Mouse (Mus musculus): ENCODE data around the gene Megf8. TPM values are rescaled to one million over a fixed set of nuclear protein-coding genes. Genes with fewer than 3 reads are reported as not detected.
A peak's percentile ranks its signal among the peaks of the same experiment; 100 is the strongest.

Megf8 gene
- polyA plus RNA-seq, 1 experiment = 41.0 TPM

DNA sequence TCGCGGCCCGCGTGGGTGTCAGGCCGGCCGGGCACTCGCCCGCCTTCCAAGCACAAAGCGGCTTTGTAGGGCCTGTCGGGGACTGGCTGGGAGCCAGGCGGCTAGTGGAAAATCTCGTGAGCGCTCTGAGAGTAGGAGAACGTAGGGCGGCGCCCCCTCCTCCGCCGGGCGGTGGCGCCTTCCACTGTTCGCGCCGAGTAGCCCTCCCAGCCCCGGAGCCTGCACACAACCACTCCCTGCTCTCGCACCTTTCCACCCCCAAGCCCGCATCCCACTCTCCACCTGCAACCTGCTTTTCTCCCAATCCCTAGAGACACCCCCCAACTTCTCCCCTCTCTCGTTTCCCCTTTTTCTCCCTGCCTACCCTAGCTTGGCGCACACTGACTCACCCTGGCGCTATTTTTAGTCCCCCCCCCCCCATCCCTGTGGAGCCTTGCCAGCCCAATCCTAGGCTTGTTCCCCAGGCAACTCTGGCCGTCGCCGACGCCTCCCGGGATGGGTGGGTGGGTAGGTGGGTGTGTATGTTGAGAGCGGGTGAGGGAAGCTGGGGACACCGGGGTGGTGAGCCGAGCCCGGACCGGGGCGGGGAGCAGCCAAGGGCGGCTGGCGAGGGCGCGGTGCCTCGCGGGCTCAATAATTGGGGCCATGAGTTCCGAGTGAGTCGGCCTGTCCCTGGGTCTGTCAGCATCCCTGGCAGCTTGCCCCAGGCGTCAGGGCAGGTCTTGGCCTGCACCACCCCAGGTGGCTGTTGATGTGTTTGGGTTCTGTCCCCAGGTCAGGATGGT, 37.7 kb upstream of the Megf8 start:
- Histone ChIP-seq H3K36me3 (ENCODE audit: control insufficient read depth, insufficient read depth) (no peaks in the 10 kb centered on the region), H3K27me3 (ENCODE audit: control insufficient read depth, insufficient read depth, insufficient read length) (no peaks in the 10 kb centered on the region), H3K4me3 (peak overlapping the region; percentile 37), H3K4me2 (ENCODE audit: low read depth) (peak overlapping the region; percentile 82), H3K79me2 (ENCODE audit: control insufficient read depth, insufficient read depth) (peaks cover 25% of the 10 kb centered on the region), H3ac (ENCODE audit: control insufficient read depth, insufficient read length) (peak overlapping the region; percentile 57)
- no peak for TF ChIP-seq TCF3 (IDR thresholded peaks at IDR 0.05; ENCODE audit: insufficient read length, low read depth)
- no peak for TF ChIP-seq MAX (IDR thresholded peaks at IDR 0.05; ENCODE audit: low read depth)
- no peak for TF ChIP-seq E2F4 (IDR thresholded peaks at IDR 0.05; ENCODE audit: insufficient read depth)
- no peak for TF ChIP-seq CEBPB (IDR thresholded peaks at IDR 0.05; ENCODE audit: insufficient read depth, poor library complexity, severe bottlenecking)
- no peak for TF ChIP-seq USF1 (IDR thresholded peaks at IDR 0.05; ENCODE audit: low read depth)
- TF ChIP-seq MYOD1 (IDR thresholded peaks at IDR 0.05; ENCODE audit: control insufficient read depth in 1 of 3, insufficient read length in 2 of 3, low read depth in 2 of 3) = peak in 1 of 3 experiments; percentile 12
- no peak for TF ChIP-seq TCF12 (IDR thresholded peaks at IDR 0.05; ENCODE audit: insufficient read depth, poor library complexity, severe bottlenecking)
- peak; percentile 60 for TF ChIP-seq POLR2A (IDR thresholded peaks at IDR 0.05; ENCODE audit: insufficient read length, low read depth)
- TF ChIP-seq SRF (IDR thresholded peaks at IDR 0.05; ENCODE audit: control insufficient read depth, insufficient read length, low read depth) = no peak
- no peak for TF ChIP-seq REST (IDR thresholded peaks at IDR 0.05; ENCODE audit: insufficient read depth, insufficient read length)
- TF ChIP-seq POLR2AphosphoS2 (IDR thresholded peaks at IDR 0.05; ENCODE audit: insufficient read length, low read depth) = no peak
- TF ChIP-seq MYOG (IDR thresholded peaks at IDR 0.05; ENCODE audit: control insufficient read depth in 1 of 3, insufficient read depth in 1 of 3, insufficient read length in 2 of 3, low read depth in 2 of 3) = peak in 1 of 3 experiments; percentile 12

DNA sequence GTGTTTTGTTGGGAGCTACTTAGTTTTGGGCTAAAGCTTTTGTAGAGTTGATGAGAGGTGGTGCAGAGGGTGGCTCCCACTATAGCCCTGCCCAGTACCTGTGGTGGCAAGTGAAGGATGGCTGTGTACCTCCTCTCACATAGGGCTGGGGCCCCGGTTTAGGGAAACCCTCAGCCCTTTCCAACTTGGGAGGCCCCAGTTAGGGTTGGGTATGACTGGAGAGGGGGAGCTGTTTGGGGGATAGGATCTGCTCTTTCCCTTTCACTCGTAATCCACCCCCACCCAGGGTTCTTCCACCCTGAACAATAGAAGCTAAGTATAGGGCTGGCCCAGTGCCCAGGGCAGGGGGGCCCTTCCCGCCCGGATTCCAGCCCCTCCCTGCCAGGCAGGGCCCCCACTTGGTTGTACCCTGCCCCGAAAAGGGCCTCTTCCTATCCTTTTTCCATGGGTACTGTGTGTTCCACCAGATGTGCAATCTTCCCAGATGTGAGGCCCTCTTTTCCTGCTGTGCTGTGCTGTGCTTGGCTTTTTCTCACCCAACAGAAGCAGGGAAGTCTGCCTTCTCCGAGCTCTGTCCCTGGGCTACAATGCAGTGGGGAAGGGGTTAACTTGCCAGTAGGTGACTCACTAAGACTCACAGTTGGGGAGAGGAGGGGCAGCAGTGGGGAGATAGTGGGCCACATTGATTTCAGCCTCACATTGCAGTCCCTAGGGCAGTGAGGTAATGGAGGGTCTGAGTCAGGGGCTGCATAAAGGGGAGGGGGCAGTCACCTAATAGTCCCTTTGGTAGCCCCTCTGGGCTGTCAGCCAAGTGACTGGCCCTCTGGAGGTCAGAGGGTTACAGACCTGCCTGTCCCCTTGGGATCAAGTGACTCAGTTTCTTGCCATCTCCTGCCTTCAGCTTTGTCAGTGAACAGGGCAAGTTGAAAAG, 36.8 kb upstream of the Megf8 start:
- H3K36me3 ChIP-seq (ENCODE audit: control insufficient read depth, insufficient read depth) = no peaks in the 10 kb centered on the region
- H3K4me3 ChIP-seq = peak overlapping the region; percentile 37
- peak overlapping the region; percentile 57 for H3ac ChIP-seq (ENCODE audit: control insufficient read depth, insufficient read length)
- peak; percentile 29 for TF ChIP-seq POLR2A (IDR thresholded peaks at IDR 0.05; ENCODE audit: insufficient read length, low read depth)
- no peak for TF ChIP-seq REST (IDR thresholded peaks at IDR 0.05; ENCODE audit: insufficient read depth, insufficient read length)
- no peak for TF ChIP-seq MYOD1 (IDR thresholded peaks at IDR 0.05; ENCODE audit: control insufficient read depth in 1 of 3, insufficient read length in 2 of 3, low read depth in 2 of 3)
- no peaks in the 10 kb centered on the region for H3K27me3 ChIP-seq (ENCODE audit: control insufficient read depth, insufficient read depth, insufficient read length)
- H3K79me2 ChIP-seq (ENCODE audit: control insufficient read depth, insufficient read depth) = peaks cover 26% of the 10 kb centered on the region
- H3K4me2 ChIP-seq (ENCODE audit: low read depth) = peak overlapping the region; percentile 82

DNA sequence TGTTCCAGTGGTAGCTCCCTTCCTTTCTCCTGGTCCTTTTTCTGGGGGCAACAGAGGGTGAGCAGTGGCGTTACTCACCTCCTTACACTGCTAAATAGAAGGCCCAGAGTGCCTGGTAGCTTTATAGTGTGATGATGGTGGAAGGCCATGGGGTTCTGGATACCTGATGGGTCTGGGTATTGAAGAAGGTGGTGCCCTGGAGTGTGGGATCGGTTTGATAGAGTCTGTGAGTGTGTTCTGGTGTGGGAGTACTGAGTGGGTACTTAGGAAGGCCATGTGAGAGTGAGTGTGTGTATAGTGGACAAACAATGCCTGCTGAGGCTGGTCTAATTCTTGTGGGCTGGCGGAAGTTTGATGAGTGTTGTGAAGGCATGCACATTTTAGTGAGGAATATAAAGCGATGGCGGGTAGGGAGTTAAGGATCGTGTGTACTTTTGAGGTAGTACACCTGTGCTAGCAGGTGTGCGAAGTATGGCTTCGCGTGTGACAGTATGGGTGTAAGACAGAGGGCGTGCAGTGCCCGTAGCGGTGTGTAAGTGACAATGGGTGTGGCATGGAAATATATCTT, 35.7 kb upstream of the Megf8 start:
- peak overlapping the region; percentile 82 for H3K4me2 ChIP-seq (ENCODE audit: low read depth)
- no peak for TF ChIP-seq TCF12 (IDR thresholded peaks at IDR 0.05; ENCODE audit: insufficient read depth, poor library complexity, severe bottlenecking)
- no peak for TF ChIP-seq USF1 (IDR thresholded peaks at IDR 0.05; ENCODE audit: low read depth)
- no peak for TF ChIP-seq POLR2AphosphoS2 (IDR thresholded peaks at IDR 0.05; ENCODE audit: insufficient read length, low read depth)
- no peak for TF ChIP-seq TCF3 (IDR thresholded peaks at IDR 0.05; ENCODE audit: insufficient read length, low read depth)
- TF ChIP-seq MYOD1 (IDR thresholded peaks at IDR 0.05; ENCODE audit: control insufficient read depth in 1 of 3, insufficient read length in 2 of 3, low read depth in 2 of 3) = no peak
- TF ChIP-seq MYOG (IDR thresholded peaks at IDR 0.05; ENCODE audit: control insufficient read depth in 1 of 3, insufficient read depth in 1 of 3, insufficient read length in 2 of 3, low read depth in 2 of 3) = no peak
- no peak for TF ChIP-seq SRF (IDR thresholded peaks at IDR 0.05; ENCODE audit: control insufficient read depth, insufficient read length, low read depth)
- no peak for TF ChIP-seq POLR2A (IDR thresholded peaks at IDR 0.05; ENCODE audit: insufficient read length, low read depth)
- no peak for TF ChIP-seq CEBPB (IDR thresholded peaks at IDR 0.05; ENCODE audit: insufficient read depth, poor library complexity, severe bottlenecking)
- no peak for TF ChIP-seq MAX (IDR thresholded peaks at IDR 0.05; ENCODE audit: low read depth)
- no peak for TF ChIP-seq REST (IDR thresholded peaks at IDR 0.05; ENCODE audit: insufficient read depth, insufficient read length)
- TF ChIP-seq E2F4 (IDR thresholded peaks at IDR 0.05; ENCODE audit: insufficient read depth) = no peak
- peak overlapping the region; percentile 62 for H3ac ChIP-seq (ENCODE audit: control insufficient read depth, insufficient read length)
- peak overlapping the region; percentile 37 for H3K4me3 ChIP-seq
- H3K79me2 ChIP-seq (ENCODE audit: control insufficient read depth, insufficient read depth) = peaks cover 26% of the 10 kb centered on the region
- H3K27me3 ChIP-seq (ENCODE audit: control insufficient read depth, insufficient read depth, insufficient read length) = no peaks in the 10 kb centered on the region
- peaks cover 4% of the 10 kb centered on the region for H3K36me3 ChIP-seq (ENCODE audit: control insufficient read depth, insufficient read depth)

DNA sequence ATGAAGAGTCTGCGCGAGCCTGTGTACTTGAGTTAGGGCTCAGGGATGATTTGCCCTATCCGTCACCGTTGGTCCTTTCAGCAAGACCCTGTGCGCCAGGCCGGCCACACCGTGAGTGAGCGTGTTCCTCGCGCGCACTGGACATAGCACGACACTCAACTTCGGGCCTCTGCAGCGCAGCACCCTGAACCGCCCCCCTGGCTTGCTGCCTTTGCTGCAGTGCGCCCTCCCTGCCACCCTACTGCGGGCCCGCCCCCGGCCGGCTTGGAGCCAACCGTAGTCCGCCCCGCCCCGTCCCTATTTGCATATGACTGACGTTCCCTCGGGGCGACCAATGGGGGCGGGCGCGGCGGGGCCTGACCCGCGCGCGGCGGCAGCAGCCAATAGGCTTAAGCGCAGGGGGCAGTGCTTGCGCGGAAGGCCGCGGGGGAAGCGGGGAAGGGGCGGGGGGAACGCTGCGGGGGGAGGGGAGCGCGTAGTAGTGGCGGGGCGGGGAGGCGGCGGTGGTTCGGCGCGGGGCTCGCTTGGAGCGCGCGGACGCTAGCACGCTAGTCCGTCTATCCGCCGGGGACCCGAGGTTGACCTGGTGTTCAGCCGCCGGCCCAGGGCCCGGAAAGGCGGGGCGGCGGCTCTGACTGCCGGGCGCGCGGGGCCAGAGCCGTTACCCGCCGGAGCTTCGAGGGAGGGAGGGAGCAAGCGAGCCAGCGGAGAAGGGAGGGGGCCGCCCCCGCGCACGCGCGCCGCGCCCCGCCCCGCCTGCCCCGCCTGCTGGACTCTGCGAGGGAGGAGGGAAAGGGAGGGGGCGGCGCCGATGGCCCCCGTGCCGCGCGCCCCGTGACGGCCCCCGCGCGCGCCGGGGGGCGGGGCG, 35.0 kb upstream of the Megf8 start:
- Histone ChIP-seq H3K36me3 (ENCODE audit: control insufficient read depth, insufficient read depth) (peaks cover 7% of the 10 kb centered on the region), H3K4me3 (peak overlapping the region; percentile 37), H3K79me2 (ENCODE audit: control insufficient read depth, insufficient read depth) (peaks cover 22% of the 10 kb centered on the region), H3K27me3 (ENCODE audit: control insufficient read depth, insufficient read depth, insufficient read length) (no peaks in the 10 kb centered on the region), H3K4me2 (ENCODE audit: low read depth) (peak overlapping the region; percentile 82), H3ac (ENCODE audit: control insufficient read depth, insufficient read length) (peak overlapping the region; percentile 62)
- TF ChIP-seq POLR2A (IDR thresholded peaks at IDR 0.05; ENCODE audit: insufficient read length, low read depth) (peak; percentile 93), MYOG (IDR thresholded peaks at IDR 0.05; ENCODE audit: control insufficient read depth in 1 of 3, insufficient read depth in 1 of 3, insufficient read length in 2 of 3, low read depth in 2 of 3) (no peak), MYOD1 (IDR thresholded peaks at IDR 0.05; ENCODE audit: control insufficient read depth in 1 of 3, insufficient read length in 2 of 3, low read depth in 2 of 3) (peak in 1 of 3 experiments; percentile 22), SRF (IDR thresholded peaks at IDR 0.05; ENCODE audit: control insufficient read depth, insufficient read length, low read depth) (no peak), REST (IDR thresholded peaks at IDR 0.05; ENCODE audit: insufficient read depth, insufficient read length) (peak; percentile 24), CEBPB (IDR thresholded peaks at IDR 0.05; ENCODE audit: insufficient read depth, poor library complexity, severe bottlenecking) (no peak), USF1 (IDR thresholded peaks at IDR 0.05; ENCODE audit: low read depth) (no peak), E2F4 (IDR thresholded peaks at IDR 0.05; ENCODE audit: insufficient read depth) (no peak), POLR2AphosphoS2 (IDR thresholded peaks at IDR 0.05; ENCODE audit: insufficient read length, low read depth) (peak; percentile 92), MAX (IDR thresholded peaks at IDR 0.05; ENCODE audit: low read depth) (no peak), TCF3 (IDR thresholded peaks at IDR 0.05; ENCODE audit: insufficient read length, low read depth) (no peak), TCF12 (IDR thresholded peaks at IDR 0.05; ENCODE audit: insufficient read depth, poor library complexity, severe bottlenecking) (no peak)
